Mouse (Mus musculus) fat pad, adult 2 months (tissue): ENCODE results near the gene Bcas1.

Source experiments
- DNase-seq: peaks from one replicate; pipeline ENCODE4 v3.0.0-alpha.2; 2011; ENCODE audit warnings: low read depth, low spot score; ENCODE audit errors: extremely low read depth

The Bcas1 gene

GRCm38 (mm10) chr2:170316774-170317173 lies 110.9 kb downstream of the Bcas1 start:
- DNase-seq, result no peak

- DNase-seq, result no peak
These were observed 111.3 kb downstream of the Bcas1 start for GRCm38 (mm10) chr2:170316344-170316743.

- no peak for DNase-seq
These were observed 116.7 kb downstream of the Bcas1 start for GRCm38 (mm10) chr2:170310988-170311359.

GRCm38 (mm10) chr2:170310310-170310987 lies 117.2 kb downstream of the Bcas1 start:
- no peak for DNase-seq

GRCm38 (mm10) chr2:170308966-170309365 lies 118.7 kb downstream of the Bcas1 start:
- DNase-seq, result no peak

GRCm38 (mm10) chr2:170308033-170308820 lies 119.4 kb downstream of the Bcas1 start:
- DNase-seq, result no peak

- peak; percentile 92 for DNase-seq
These were observed 120.0 kb downstream of the Bcas1 start for GRCm38 (mm10) chr2:170307589-170308021.

GRCm38 (mm10) chr2:170306637-170307320 lies 120.9 kb downstream of the Bcas1 start:
- no peak for DNase-seq

GRCm38 (mm10) chr2:170304766-170305165 lies 122.9 kb downstream of the Bcas1 start:
- DNase-seq, result no peak

GRCm38 (mm10) chr2:170303595-170303994 lies 124.0 kb downstream of the Bcas1 start:
- DNase-seq, result no peak

GRCm38 (mm10) chr2:170302825-170303224 lies 124.8 kb downstream of the Bcas1 start:
- no peak for DNase-seq
